ENCODE assay signal across 8 mouse cellular contexts in genomic region chr1:45431922-45432321, GRCm38 (mm10).
DNase-seq lines count a peak whose midpoint lies in the region; ATAC-seq and TF ChIP-seq lines count a peak whose summit lies in the region.

No protein-coding gene starts in this region.

- no peaks in the 10 kb centered on the region for H3K27me3 ChIP-seq in liver, embryonic 14.5 days (ENCODE audit: control insufficient read depth, insufficient read depth, low read length)

- no peak overlapping the region for H3K9ac ChIP-seq in liver, embryonic 14.5 days (replicated peaks)

- H3K36me3 ChIP-seq in liver, embryonic 14.5 days (replicated peaks; ENCODE audit: control insufficient read depth, insufficient read depth, low read depth) = no peaks in the 10 kb centered on the region

- no peak overlapping the region for H3K4me2 ChIP-seq in liver, embryonic 14.5 days (ENCODE audit: low read depth)

- no peaks in the 10 kb centered on the region for H3K4me1 ChIP-seq in liver, embryonic 14.5 days (replicated peaks; ENCODE audit: control insufficient read depth in 2 of 2, insufficient read depth in 2 of 2, low read length in 1 of 2)

- WGBS in liver, embryonic 14.5 days (ENCODE audit: insufficient replicate concordance) = 13% methylated on average over 3 of the region's 3 CpGs

- peak; percentile 47 for TF ChIP-seq CTCF in liver, embryonic 14.5 days (IDR thresholded peaks at IDR 0.05; ENCODE audit: low read depth)

- TF ChIP-seq EP300 in liver, embryonic 14.5 days (IDR thresholded peaks at IDR 0.05; ENCODE audit: low read depth) = no peak

- DNase-seq in right cerebral cortex, adult 18-20 months = peak; percentile 27
- DNase-seq in right cerebral cortex, postnatal 36 days (ENCODE audit: low spot score in 2 of 2) = no peak
- DNase-seq in cerebellum, adult 8-10 months = peak; percentile 5
- peak; percentile 5 to 9 for DNase-seq in frontal cortex, postnatal 10 days (ENCODE audit: low spot score in 2 of 2)
- DNase-seq in kidney, adult 9 months = peak; percentile 56
- DNase-seq in liver, embryonic 14.5 days (ENCODE audit: low read depth in 3 of 3, low spot score in 3 of 3) = peak; percentile 2 to 7 (median 3)
- DNase-seq in retina, postnatal 1 day = peak; percentile 66
- DNase-seq in thymus, postnatal 36 days = no peak

- H3K9me3 ChIP-seq in liver, embryonic 14.5 days (ENCODE audit: control insufficient read depth, low read length) = no peaks in the 10 kb centered on the region

- H3K4me3 ChIP-seq in liver, embryonic 14.5 days (ENCODE audit: insufficient read depth in 1 of 2, low read depth in 2 of 2, low read length in 2 of 2) = no peak overlapping the region

- ATAC-seq in liver, embryonic 14.5 days (ENCODE audit: insufficient read depth) = no peak

- no peak overlapping the region for H3K27ac ChIP-seq in liver, embryonic 14.5 days

Comparison
In these comparisons a context has a peak if more than half of its experiments do, and no peak if none do; other contexts are left out.
1. DNase-seq: peak in right cerebral cortex, adult 18-20 months (single experiment), cerebellum, adult 8-10 months (single experiment), frontal cortex, postnatal 10 days (2 of 2), kidney, adult 9 months (single experiment), liver, embryonic 14.5 days (3 of 3) and retina, postnatal 1 day (single experiment); none in right cerebral cortex, postnatal 36 days (0 of 2) and thymus, postnatal 36 days (0 of 2).